Mouse (Mus musculus) hindlimb bud, embryonic 11.5 days (tissue): ENCODE data around the gene Mpig6b.

Experiments used
- DNase-seq: peaks from one replicate; pipeline ENCODE4 v3.0.0-alpha.2; 2012; ENCODE audit warnings: low read depth, low spot score; ENCODE audit errors: extremely low spot score

Mpig6b gene

GRCm38 (mm10) chr17:35066084-35066483 lies at the start of gene Mpig6b:
Gene Mpig6b, minus strand, starts transcription at chr17:35066184.
- no peak for DNase-seq

- no peak for DNase-seq
Observed at GRCm38 (mm10) chr17:35115046-35116019, 49.3 kb upstream of the Mpig6b start, which contains the start of gene Ly6g5b. Gene Ly6g5b, minus strand, starts transcription at chr17:35115428.

DNA sequence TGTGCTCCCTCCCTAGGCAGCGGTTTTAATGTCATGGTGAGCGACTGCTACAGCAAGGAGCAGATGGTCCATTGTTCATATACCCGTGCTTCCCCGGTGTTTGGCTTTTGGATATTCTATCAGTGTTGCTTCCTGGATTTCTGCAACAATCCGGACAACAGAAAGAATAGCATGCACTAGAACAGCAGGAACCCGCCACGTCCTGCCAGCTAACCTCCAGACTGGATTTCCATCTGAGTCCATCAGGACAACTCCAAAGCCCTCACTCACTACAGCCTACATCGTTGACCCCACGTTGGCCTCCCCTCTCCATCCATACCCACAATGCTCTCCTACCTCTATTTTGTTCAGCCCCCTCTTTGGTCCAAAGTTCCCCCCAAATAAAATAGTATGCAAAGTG lies 45.8 kb upstream of the Mpig6b start:
- no peak for DNase-seq

DNA sequence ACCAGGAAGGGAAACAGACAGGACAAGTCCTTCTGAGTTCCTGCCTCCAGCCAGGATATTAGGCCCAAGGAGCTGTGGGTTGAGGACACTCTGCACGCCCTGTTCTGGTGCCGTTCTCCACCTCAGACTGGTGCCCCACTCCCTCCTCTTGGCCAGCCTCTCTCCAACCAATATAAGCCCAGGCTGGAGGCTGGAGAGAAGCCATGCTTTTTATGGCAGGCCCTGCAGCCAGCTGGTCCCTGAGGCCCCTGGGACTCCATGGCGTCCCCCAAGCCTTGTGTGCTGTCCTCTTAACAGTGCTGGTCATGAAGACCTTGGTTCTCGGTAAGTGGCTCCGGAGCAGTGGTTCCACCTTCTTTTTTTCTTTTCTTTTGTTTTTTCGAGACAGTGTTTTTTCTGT lies 42.1 kb upstream of the Mpig6b start, which contains the start of gene Ly6g5c:
TSS of gene Ly6g5c (plus strand) at position 183 of the 400 bp plus-strand sequence.
- DNase-seq = no peak

- no peak for DNase-seq
Observed at GRCm38 (mm10) chr17:35106522-35106921, 40.5 kb upstream of the Mpig6b start.

- no peak for DNase-seq
Observed at GRCm38 (mm10) chr17:35105740-35106389, 39.9 kb upstream of the Mpig6b start.

DNA sequence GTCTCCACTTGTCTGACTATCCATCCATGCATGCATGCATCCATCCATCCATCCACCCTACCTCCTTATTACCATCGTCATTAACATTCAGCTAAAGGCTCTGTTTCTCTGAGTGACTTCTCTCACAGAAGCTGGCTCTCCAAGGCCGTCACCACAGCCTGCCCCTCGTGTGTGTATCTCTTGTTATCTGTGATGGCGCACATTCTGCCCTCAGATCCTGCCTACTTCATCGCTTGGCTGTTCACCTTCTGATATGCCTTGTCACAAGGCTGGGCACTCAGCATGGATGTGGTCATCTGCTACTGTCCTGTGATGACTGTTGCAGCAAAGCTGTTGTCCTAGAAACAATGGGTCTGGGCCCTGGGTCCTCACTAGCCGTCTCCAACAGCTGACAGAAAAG lies 38.8 kb upstream of the Mpig6b start:
- no peak for DNase-seq

DNA sequence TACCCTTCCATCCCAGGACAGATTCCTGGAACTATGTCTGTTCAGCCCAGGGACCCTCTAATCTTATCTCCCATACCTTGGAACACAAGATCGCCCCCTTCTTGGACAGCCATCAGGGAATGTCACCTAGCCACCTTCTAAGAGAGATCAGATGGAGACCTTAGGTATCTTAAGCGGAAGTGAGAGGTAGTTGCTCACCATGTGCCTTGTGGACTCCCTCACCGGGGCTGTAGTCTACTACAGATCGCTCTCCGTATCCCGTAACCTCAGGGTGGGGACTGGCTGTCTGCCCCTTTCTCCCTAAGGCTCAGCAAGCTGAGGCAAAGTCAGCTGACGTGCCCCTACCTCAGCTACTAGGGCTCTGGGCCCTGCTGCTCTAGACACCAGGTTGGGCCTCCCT lies 38.1 kb upstream of the Mpig6b start:
- no peak for DNase-seq

GRCm38 (mm10) chr17:35103221-35103690 lies 37.3 kb upstream of the Mpig6b start:
- DNase-seq = no peak

GRCm38 (mm10) chr17:35102299-35102698 lies 36.3 kb upstream of the Mpig6b start:
- DNase-seq = no peak

DNA sequence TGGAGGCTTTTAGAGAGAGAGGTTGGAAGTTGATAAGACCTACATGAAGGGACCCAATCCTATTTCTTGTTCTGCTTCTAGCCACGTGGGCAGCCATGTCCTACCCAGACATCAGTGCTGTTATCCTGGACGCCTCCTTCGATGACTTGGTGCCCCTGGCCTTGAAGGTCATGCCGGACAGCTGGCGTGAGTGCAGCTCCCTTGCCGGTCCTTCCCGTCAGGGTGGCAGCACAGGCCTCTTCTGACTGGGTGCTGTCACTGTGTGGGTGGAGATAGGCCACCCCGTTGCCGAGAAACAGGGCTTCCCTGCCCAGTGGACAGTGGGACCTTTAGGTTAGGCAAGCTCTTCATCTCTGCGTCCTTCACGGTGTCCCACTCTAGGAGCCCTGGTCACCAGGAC lies 35.2 kb upstream of the Mpig6b start:
- no peak for DNase-seq

GRCm38 (mm10) chr17:35100196-35100765 lies 34.3 kb upstream of the Mpig6b start:
- DNase-seq = no peak

GRCm38 (mm10) chr17:35097164-35097655 lies 31.2 kb upstream of the Mpig6b start:
- no peak for DNase-seq

DNA sequence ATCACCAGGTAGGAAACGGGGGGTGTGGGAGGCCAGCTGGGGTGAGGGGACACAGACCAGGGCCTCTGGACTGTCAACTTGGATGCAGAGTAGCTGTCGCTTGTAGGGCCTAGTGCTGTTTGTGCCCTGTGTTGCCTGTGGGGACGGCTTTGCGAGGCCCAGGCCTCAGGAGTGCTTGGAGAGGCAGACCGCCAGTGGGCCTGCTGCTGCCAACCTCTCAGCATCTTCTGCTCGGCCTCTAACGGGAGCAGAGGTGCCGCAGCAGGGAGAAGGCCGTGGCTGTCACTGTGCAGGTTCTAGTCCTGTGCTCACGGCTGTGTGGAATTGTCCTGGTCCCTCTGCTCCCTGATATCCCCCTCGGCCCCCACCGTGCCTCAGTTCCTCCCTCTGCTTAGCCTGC lies 30.6 kb upstream of the Mpig6b start:
- DNase-seq = no peak

DNA sequence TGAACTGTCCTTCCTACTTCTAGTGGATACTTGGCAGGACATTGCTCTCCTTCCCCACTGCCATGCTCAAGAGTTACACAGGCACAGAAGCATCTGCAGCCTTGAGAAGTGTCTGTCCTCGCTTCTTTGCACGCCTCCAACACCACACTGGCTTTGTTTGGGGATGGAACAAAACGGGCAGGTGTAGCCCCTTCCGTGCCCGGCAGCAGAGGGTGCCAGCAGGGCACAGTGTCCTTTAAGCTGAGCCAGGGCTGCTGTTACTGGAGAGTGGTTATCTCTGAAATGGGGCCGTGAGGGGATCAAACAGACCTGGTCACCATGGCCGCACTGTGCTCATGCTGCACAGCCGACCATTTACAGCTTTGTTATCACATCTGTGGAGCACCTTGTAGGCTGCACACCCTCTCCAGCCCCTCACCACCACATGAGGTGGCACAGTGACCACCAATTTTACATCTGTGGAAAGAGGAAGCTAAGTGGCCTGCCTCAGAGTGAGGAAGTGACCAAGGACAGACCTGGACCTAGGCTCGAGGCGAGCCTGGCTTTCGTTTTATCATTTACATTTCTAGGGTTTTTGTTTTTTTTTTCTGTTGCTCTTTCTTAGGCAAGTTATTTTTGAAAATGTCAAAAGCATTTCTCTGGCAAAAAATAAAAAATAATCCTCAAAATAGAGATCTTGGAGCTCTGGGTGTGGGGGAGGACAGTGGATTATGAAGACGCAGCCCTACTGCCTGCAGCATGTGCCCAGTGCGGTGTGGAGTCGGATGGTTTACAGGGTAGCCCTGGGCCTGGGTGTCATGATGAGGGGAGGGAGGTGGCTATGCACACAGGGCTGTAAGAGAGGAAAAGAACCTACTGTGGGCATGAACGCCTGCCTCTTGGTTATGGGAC lies 28.7 kb upstream of the Mpig6b start:
- no peak for DNase-seq

DNA sequence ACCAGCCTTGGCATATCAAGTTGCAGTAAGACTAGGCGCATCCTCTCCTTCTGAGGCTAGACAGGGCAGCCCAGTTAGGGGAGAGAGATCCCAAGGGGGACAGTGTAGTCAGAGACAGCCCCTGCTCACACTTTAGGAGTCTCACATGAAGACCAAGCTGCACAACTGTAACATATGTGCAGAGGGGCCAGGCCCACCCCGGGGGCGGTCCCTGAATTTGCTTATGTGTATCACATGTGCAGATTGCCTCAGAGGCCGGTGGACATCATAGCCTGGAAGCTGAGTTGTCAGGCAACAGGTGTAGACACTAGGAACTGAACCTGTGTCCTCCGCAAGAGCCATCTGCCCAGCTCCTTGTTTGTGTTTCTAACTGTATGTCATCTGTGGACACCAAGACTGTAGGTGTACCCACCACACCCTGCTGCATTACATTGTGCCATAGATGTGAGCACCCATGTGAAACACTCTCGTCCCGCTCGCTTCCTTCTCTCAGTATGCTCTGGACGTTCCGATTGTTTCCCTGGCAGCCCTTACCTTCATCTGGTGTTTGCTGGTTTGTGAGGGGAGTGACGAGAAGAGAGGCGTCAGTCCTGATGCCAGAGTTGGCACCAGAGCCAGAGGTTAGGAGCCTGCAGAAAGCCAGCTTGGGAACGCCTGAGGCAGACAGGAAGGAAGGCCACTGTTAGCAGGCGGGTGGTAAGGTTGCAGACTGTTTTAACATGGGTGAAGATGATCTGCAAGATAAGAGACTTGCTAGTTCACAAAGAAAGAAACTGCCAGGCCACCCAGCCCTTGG lies 26.6 kb upstream of the Mpig6b start:
- no peak for DNase-seq

DNA sequence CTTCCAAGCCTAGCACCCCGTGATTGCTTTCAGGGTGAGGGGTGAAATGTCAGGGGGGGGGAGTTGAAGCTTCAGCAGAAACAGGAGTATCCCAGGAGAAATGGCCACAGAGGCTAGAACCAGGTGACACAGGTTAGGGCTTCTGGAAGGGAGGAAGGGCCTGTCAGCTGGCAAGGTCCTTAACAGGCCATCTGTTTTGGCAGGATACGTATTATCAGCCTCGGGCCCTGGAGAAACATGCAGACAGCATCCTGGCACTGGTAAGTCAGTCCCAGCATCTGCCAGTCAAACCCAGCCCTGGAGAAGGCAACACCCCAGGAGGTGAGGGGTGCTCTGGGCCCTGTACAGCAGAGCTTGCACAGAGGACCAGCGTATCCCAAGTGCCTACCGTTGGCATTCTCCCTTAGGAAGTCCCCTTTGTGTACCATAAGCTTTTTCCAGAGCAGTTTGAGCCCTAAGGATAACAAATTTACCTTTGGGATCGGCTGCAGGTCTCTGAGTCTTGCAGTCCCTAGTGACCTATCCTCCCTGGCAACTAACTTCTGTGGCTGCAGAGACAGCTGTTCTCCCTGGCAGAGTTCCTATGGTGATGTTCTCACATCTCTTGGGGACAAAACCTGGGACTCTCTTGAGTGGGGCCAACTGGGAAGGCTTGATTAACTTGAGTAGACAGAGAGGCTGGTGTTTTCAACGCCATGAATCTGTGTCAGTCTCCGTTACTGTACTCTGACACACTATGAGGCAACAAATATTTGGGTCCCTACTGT lies 24.4 kb upstream of the Mpig6b start:
- DNase-seq = no peak

- peak; percentile 60 for DNase-seq
Observed at GRCm38 (mm10) chr17:35088825-35089644, 23.1 kb upstream of the Mpig6b start, which contains the start of gene Abhd16a. Gene Abhd16a, plus strand, starts transcription at chr17:35089263.
